Mouse (Mus musculus): ENCODE results near the gene Fgfr2.
A peak's percentile ranks its signal among the peaks of the same experiment; 100 is the strongest.

The Fgfr2 gene

DNA sequence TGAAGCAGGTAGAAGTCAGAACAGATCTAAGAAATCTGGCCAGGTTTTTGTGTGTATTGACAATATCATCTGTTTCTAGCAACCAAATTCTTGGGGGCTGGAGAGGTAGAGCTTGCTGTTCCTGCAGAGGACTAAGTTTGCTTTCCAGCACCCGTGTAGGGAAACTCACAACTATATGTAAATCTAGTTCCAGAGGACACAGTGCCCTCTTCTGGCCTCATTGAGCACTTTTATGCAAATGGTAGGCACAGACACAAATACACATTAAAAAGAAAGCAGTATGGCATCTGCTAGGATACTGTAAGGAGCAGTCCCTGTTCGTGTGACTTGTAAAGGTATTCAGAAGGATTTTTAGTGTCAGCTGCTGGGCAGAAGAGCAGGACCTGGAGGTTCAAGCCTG lies 240.8 kb downstream of the Fgfr2 start:
- DNase-seq, result no peak

DNA sequence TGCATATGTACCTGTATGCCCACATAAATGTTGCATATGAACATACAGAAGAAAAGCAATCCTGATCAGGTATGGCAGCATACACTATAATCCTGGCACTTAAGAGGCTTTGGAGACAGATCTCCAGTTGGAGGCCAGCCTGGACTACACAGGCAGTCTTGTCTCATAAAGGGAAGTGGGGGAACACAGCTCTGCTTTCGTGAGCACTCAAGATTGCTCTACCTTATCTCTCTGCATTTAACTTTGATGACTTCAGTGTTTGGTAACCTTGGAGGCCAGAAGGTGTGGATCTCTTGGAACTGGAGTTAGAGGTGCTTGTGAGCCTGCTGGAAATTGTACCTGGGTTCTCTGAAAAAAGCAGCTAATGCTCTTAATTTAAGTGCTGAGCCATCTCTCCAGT lies 242.9 kb downstream of the Fgfr2 start:
- DNase-seq, result no peak

DNA sequence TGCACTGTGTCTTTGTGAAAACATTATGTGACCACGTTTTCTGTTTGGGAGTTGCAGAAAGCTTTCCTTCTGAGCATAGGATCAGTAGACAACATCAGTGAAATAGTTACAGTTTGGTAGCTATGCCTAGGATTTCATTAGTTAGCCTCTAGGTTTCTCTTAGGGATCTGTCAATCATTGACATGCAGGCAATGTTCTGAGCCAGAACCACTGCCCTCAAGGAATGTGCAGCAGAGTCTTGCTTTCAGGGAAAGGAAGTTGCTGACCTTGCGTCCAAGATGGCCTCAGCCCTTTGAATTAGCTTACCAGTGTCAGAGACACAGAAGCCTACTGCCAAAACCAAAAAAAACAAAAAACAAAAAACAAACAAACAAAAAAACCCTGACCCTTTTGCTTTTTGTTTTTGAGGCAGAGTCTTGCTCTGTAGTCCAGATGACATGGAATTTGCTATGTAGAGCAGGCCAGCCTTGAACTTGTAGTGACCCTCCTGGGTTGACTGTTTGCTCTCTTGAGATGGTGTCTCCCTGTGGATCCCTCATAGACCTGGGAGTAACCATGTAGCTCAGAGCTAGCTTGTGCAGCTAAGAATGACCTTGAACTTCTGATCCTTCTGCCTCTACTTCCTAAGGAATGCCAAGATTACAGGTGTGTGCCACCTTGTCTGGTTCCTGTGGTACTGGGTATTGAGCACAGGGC lies 247.6 kb downstream of the Fgfr2 start:
- DNase-seq, result no peak

DNA sequence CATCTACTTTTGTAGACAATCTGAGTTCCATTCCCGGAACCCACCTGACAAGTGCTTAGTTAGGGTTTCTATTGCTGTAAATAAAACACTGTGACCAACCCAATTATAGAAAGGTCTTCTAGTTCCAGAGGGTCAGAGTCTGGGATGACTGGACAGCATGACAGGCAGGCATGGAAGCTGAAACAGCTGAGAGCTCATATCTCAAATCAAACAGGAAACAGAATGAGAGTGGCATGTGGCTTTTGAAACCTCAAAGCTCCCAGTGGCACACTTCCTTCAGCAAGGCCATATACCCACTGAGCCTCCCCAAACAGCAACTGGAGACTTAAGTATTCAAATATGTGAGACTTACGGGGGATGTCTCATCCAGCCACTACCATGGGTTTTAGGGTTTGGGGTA lies 250.1 kb downstream of the Fgfr2 start:
- DNase-seq, result no peak

DNA sequence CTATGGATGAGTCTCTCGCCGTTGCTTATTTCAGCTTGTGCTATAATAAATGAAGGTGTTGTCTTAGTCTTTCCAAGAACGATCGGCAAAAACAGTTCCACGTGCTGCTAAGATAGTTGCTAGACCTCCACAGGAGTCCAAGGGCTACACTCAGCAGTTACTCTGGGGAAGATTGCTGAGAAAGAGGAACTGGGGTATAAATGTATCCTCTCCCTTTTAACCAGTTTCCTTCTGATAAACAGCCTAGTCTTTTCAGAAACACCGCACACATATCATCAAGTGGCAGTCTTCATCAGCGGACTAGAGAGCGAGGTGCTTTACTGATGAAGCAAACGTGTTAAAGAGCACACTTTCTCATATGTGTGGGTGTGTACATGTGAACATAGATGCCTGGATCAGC lies 256.8 kb downstream of the Fgfr2 start:
- no peak for DNase-seq

DNA sequence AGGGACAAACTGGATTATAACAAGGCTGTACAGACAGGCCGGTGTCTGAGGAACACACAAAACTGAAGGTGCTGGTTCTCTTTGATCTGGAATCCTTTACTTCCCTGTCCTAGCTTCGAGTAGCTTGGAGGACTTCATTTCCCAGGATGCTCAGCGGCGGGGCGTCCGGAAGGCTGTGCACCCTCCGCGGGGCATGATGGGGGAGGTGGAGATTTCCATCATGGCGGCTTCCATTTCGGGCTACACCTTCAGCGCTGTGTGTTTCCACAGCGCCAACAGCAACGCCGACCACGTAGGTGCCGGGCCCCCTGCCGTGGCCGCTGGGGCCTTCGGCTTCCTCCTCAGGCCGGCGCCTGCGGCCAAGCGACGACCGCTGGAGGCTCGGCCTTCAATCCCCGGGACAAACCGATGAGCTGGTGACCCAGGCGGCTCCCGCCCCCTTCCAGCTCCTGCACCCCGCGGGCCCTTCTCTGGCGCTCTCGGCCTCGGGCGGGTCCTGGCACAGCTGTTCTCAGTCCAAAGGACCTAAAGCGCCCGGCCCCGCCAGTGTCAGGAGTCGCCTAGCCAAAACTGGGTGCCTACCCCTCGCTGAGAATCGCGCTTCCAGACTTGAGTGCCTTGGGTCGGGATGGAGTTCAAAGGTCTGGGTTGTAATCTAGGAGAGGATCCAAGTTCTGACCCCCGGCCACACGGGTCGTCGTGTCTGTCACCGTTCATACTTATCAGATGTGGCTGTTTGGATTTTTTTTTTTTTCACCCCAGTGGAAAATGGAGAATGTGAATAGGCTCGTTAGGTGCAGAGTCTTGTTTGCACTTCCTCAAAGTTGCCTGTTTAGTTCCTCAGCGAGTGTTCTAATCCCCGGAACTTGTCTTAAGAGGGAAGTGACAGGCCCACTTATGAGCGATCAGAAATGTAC lies 263.9 kb downstream of the Fgfr2 start, which contains the start of gene Abraxas2:
Gene Abraxas2 (plus strand): TSS at position 184 of the 917 bp plus-strand sequence.
- peak; percentile 94 to 97 for DNase-seq

DNA sequence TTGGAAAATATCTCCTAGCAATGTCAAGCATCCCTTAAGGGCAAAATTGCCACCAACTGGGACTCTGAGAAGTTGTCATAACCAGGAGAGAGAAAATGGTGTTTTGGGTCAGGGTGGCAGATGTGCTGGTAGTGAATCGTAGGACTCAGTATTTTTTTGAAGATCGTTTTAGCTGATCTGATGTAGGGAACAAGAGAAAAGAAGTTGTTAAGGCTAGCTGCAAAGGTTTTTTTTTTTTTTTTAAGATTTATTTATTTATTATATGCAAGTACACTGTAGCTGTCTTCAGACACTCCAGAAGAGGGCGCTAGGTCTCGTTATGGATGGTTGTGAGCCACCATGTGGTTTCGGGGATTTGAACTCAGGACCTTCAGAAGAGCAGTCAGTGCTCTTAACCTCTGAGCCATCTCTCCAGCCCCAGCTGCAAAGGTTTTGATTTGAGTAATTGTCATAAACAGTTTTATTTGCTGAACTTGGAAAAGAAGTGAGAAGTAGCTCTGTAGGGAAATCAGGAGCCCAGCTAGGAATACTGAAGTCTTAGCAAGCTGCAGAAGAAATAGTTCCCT lies 265.0 kb downstream of the Fgfr2 start:
- DNase-seq, result peak; percentile 22 to 31

DNA sequence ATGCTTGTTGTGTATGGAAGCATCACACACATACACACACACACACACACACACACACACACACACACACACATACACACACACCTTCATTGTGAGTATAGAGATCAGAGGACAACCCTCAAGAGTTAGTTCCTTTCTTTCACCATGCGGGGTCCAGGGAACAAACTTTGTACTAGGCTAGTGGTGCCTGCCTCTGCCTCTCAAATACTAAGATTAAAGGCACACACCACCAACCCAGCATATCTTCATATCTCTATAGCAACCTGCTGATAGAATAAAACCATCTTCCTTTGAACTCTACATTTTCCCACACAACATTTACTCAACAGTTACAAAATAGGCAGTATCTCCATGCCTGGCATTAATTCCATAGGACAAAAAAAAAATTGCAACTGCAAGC lies 267.1 kb downstream of the Fgfr2 start:
- no peak for DNase-seq

DNA sequence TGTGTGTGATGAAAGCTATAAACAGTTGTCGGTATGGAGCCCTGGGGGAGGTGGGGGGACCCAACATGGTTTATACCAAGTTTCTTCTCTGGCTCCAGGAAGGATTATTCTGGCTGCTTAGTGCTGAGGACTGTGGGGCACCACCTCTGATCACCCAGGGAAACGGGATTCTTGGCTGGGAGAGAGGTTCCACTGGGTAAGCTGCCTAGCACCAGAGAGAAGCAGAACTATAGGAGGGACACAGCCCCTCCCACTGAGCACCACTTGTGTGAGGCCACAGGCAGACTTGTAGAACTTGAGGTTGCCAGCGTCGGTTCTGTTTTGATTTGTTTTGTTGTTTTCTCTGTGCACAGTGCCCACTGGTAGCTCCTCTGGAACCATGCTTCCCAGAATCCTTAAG lies 269.2 kb downstream of the Fgfr2 start:
- DNase-seq, result peak; percentile 24 to 27

DNA sequence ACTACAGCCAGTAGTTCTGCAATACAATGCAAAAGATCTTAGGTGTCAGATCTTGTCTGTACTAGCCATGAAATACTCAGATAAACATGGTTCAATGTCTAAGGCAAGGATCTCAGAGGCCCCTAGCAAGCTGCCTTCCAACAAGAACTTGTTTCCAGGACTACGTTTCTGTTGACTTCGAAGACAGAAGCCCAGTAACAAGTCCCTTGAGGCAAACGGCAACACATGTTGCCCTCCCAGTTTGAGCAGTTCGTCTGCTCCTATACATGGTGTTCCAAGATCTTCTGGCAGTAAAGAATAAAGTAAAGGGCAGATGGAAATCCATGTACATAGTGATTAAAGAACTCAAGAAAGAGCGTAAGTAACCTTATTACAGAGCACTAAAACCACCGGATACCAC lies 269.8 kb downstream of the Fgfr2 start:
- DNase-seq, result peak in 1 of 2 experiments; percentile 7

DNA sequence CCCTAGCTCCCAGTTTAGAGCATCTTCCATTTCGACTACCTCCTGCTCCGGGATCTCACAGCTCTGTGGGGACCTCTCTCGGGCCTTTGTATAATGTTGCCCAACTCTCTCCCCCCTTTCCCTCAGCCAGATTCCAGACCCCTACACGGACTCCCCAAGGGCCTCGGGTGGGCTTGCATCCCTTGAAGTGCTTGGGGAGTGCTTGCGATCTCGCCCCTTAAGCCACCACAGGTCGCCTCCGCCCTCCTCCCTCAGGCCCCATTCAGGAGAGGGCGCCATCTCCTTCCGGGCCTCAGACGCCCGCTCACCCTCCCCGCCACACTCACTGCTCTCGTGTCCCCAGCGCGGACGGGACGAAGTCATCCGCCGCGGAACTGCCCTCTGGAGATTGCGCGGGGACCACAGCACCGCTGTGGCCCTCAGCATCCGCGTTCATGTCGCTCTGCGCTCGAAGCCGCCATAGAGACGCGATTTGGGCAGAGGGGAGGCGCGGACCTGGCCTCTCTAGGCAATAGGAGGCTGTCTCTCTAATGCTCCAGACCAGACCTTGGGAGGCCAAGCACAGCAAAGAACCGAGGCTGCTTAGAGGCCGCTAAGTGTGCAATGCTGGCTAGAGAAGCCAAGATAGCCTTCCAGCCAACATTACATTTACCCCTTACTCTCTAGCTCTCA lies 270.8 kb downstream of the Fgfr2 start, which contains the start of gene Eef1akmt2:
Gene Eef1akmt2 (minus strand): TSS at position 501 of the 672 bp plus-strand sequence.
- peak; percentile 90 to 92 for DNase-seq

DNA sequence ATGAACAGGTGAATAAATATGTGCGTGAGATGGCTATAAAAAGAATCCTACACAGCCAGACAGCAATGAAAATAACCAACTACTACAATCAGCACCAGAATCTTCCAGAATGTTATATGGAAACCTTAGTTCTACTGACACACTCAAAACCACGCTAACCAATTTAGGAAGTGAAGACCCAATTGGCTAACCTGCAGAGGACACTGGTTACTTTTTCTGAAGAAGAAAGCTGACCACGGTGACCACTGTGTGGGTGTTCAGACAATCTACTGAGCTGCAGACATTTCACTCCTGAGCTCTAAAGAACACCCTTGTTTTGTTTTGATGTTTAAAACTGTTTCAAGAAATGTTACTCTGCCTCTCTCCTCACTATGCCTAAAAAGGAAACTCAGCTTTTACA lies 280.0 kb downstream of the Fgfr2 start:
- DNase-seq, result no peak

DNA sequence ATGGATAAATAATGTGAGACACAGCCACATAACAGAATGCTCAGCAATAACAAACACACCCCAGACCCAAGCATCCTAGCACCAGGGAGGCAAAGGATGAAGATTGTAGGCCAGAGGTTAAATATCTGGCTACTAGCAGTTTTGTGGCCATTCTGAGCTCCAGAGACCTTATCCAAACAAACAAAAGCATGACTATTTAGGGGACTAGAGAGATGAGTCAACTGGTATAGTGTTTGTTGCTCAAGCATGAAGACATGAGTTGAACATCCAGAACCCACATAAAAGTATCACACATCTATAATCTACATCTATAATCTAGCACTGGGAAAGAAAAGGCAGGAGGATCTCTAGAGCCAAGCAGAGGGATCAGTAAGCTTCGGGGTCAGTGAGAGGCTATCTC lies 280.7 kb downstream of the Fgfr2 start:
- no peak for DNase-seq

DNA sequence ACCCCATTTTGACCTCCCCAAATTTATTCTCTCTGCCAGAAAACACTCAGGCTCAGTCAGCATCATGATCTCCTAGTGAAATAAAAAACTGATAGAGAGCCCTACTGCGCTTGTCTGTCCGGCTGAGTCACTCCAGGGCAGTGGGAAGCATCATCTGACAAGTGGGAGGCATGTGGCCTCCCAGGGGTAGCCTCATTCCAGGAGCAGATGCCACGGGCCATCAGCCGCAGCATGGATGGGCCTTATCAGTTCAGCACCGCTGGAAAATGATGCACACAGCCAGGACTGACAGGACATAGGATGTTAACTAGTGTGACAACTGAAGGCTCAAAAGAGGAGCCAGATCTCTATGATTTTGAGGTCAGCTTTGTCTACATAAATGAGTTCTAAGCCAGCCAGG lies 281.9 kb downstream of the Fgfr2 start:
- no peak for DNase-seq

DNA sequence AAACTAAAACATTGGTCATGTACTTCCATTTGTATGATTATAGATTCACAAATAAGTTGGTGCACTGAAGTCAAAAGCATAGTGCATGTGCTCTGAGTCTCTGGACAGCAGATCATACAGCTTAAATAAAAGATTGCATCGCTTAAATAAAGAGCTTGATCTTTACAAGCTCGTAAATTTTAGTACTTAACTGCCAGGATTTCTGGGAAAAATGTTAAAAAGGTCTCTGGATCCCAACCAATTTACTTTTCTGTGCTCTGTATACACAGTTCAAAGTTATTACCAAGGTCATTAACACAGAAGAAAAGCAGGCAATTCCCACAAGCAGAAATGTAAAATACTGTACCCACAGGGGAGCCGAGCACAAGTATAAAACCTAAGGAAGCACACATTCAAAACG lies 292.2 kb downstream of the Fgfr2 start:
- no peak for DNase-seq

DNA sequence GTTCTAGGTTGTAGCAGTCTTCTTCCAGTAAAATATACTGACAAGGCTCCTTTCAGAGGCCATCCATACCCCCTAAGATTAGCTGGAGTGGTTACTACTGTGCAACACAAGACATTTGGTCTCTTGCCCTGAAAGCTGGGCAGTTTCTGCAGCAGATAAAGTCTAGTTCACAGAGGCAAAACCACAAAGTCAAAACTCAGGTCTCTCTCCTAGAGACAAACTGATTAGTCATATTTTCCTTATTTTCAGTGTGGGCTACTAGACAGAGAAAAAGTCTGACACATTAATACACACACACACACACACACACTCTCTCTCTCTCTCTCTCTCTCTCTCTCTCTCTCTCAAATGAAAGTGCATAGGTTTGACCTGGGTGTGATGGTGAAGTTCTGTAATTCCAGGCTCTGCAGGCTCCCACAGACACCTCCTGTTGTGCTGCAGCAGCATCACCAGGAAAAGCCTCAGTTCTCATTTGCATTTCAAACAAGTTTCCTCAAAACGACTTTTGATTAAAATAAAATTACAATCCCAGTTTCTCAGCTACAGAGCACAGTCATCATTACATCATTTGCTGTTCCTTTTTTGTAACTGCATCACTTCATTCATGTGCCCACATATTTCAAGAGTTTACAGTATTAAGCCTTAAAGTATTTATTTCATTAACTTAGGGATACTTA lies 298.7 kb downstream of the Fgfr2 start:
- no peak for DNase-seq

DNA sequence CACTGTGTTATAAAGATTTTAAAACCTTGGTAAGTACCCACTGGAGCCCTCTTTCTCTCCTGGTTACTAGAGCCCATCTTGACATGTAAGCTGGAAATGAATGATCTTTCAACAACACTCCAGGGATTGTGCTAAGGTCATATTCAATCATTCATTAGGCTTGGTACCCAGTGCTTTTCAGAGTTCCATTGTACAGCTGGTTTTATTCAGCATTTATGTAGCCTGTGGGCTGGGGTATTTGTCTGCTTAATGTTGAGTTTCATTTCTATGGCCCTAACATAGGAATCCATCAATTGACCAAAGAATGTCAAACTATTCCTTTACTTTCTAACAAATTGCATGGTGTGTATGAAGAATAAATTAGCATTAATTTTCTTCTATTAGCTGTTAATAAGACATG lies 299.3 kb downstream of the Fgfr2 start:
- DNase-seq, result no peak

DNA sequence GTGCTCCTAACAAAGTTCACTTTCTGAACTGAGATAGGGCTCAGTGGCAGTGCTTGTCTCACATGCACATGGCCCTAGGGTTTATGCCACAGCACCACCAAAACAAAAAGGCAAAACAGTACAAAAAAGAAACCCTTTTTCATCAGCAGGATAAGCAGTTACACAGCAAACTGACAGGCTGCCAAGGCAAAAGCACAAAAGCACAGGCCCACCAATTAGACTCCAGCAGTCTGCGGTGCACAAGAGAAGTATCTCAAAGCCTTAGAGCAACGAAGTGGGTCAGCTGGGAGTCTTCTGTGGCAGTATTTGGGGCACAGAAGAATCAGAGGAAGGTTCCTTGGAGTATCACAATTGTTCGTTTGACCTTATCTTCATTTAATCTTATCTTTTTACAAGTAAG lies 302.5 kb downstream of the Fgfr2 start:
- DNase-seq, result no peak

DNA sequence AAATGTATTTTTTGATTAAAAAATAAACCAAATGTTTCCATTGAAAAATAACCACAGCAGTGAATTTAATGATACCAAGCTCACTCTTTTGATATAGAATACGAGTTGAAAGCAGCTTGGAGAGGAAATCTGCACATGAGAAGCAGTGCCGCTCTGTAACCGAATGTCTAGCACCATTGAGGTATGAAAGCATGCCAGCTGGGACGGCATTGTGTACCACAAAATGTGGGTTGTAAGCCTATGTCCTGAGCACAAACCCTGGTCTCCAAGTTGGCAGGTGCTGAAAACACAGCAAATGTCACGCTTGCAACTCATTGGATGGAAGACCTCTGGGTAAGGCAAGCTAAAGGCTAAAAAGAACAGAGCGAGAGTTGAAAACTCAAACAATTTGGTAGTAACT lies 306.1 kb downstream of the Fgfr2 start:
- DNase-seq, result no peak

DNA sequence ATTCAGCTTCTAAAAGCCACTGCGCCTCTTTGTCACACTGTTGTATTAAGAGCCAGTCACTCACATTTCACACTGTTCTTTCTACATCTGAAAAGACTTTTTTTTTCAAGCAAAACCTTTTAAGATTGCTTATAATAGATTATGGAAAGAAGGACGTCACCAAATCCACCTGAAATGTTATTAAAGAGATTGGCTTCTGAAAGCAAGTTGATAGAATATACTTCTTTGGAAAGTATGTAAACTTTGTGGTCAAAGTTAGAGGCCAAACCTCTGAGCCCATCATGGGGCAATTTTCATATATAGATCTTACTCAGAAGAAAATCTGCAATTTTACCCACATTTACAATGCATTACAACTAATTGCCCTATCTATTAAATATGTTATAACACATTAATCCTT lies 306.6 kb downstream of the Fgfr2 start:
- no peak for DNase-seq

DNA sequence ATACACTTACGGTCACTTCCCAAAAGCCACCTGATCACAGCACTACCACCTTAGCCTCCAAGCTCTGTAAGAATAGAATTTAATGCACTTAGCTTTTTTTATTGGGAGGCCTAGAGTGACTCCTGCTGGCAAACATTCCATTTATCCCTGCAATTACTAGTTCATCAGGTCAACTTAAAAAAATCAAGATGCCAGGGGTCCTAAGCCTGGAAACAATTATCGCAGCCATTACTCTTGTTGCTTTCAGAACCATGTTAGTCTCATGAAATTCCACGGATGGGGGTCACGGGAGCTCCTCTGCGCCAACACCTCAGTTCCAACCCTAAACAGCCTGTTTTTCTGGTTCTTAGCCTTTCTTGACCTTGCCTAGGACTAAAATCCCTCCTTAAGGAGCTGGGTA lies 308.1 kb downstream of the Fgfr2 start:
- no peak for DNase-seq

DNA sequence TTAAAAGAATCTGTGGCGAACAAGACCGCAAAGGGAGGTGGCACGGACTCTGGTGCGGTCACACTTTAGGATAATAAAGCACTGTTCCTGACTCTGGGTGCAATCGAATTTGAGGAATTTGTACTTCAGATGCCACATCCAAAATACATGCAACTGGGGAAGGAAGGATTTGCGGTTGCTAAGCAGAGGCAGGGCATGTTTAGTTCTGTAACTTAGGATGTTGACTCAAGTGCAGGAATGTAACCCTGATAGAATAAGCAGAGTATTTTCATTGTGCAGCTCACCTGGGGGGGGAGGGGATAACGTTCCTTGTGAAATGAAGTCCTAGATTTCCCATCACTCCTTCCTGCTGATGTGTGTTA lies 309.1 kb downstream of the Fgfr2 start:
- peak in 1 of 2 experiments; percentile 50 for DNase-seq
